Mouse (Mus musculus) frontal cortex, postnatal 36 days (tissue): ENCODE data around the gene Syn3.

Source experiments
- DNase-seq, 2 experiments: peaks; one replicate each; pipeline ENCODE4 v3.0.0; 2022; ENCODE audit warnings: low spot score in 2 of 2

Syn3 gene

DNA sequence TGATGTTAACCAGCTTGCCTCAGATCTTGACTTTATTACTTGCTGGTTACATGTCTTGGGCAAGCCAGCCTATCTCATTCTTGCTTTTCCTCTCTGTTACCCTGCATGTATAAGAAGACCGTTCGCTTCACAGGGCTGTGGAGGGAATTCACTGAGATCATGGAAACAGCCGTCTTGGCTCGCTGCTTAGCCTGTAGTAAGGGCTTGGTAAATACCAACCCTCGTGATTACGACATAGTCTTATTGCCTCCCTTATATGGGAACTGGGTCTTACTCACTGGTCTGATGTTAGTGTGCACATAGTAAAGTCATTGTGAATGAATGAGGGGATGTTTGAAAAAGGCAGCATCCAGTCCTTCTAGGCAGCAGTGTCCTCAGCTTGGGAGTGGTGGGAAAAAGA is 188.2 kb downstream of the Syn3 start:
- DNase-seq = no peak

DNA sequence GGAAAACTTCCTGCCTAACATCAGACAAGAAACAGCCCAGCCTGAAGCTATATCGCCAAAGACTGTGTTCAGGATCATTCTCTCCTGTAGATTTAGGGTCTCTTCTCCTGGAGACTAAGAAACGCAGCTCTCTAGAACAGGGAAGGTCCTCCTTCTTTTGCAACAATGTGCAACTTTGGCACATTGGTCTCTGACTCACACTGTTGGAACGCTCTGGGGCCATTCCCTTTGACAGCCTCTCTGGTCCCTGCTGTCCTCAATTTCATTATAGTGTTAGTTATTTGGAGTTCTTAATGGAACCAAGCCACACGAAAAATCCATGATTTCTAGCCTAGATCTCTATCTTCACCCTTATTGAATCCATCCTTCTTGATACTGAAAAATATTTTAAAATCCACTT is 191.5 kb downstream of the Syn3 start:
- no peak for DNase-seq

DNA sequence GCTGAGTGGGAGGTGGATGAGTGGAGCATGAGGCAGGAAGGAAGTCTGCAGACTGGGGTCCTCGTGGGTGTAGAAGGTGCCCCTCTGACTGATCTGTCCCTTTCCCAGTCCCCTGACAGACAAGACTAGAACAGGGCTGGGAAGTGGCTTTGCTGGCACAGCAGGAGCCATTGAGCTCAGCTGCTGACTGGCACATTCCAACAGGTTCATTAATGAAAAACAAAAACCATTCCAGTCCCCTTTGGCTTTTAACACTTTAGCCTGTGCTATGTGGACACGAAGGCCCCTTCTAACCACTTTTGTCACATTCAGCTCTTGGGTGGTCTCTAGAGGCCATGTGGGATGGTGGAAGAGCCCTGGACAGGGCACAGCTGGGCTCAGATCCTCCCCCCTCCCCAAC is 194.1 kb downstream of the Syn3 start:
- no peak for DNase-seq

DNA sequence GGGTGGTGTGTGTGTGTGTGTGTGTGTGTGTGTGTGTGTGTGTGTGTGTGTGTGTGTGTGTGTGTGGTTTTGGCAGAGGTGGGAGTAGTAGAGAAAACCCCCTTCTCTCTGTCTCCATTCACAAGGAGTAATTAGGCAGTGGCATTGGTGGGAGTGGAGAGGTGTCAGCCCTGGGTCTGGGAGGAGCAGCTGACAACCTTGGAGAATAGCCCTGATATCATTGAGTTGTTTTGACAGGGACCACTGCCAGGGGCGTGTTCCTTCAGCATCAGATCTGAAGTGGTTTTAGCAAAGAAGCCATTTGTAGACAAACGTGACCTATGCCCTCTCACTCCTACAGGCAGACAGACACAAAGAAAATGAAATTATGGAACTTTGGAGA is 195.2 kb downstream of the Syn3 start:
- DNase-seq = no peak

DNA sequence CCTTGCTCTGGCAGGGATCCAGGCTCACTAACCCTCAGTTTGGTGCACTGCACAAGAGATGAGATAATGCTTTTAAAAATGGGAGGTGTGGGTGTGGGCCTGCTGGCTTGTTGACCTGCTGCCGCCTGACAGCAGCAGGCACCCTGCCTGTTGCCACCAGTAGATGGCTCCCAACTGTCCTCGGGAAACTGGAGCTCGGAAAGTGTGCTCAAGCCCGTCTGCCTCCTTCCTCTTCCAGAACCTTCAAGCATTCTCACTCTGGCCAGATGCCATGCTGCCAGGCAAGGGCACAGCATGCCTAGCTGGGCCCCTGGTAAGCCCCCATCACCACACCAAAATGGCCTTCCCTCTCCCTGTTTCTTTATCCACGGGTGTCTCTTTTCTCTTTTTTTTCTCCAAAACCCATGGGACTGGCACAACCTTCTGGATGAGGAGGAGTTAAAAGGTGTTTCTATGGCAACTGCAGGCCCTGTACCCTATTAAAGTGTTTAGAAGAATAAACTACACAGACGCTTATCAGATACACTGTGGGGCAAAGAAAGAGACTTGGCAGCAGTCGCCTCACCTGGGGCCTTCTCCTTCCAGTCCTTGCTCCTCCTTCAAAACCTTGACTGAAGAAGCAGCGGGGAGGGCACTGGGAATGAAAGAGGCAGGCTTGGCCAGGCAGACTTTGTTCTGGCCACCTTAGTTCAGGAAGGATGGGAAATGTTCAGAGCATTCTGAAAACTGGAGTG is 195.8 kb downstream of the Syn3 start:
- DNase-seq = peak; percentile 71 to 74

DNA sequence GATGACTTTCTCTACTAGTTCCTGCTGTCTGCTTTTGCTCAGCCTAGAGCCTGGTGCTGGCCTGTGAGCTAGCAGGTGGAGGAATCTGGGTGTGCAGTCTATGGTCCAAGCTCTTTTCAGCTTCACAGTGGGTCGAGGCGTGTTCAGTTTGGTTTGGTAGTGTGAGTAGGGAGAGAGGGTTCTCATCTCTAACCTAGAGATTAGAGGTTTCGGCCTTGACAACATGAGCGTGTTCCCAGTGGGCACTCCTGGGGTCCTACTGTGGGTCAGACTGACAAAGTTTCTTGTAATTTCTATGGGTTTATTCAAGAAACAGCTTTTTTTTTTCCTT is 196.4 kb downstream of the Syn3 start:
- DNase-seq = no peak

DNA sequence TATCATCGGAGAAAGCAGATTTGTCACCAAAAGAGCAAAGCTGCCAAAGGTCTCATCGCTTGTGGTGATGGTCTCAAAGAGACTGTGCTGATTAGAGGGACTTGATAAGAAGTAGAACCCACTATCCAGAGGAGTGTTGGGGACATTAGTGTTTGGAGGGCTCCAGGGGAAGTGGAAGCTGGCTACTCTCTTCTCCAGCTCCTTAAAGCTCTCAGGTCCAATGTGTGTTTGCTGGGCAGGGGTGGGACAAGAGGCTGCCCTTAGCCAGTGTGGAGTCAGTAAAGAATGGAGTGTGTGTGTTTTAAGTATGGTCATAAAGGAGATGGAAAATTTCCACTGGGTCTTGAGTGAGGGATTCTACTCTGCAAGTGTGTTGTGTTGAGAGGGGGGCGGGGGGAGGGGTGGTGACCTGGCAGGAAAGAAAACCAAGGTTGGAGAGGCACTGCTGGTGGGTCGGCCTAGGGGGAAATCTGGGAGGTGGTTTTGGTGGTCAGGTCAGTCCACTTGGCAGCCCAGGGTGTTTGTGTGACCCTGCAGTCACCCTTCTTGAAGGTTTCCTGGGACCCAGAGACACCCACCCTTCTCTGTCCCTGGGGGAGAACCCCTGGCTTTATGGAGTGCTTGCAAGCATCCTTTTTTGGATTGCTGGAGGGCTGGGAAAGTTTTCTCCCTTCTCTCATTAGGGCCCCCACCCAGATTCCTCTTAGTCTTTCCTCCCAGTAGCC is 196.9 kb downstream of the Syn3 start:
- no peak for DNase-seq

DNA sequence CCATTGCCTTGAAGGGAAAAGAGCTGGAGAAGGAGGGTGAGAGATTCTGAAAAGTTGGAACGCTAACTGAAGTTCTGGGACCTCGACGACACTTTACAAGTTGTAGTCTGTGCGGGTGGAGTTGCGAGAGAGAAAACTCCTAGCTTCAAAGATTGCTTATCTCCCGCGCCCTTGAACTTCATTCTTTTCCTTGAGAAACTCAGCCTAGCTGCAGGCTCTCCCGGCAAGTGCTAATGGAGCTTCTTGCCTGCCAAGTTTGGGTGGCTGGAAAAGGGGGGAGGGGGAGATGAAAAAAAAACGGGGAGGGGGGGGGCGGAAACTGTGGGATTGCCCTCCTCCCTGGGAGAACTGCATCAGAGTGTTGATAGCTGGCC is 197.6 kb downstream of the Syn3 start:
- DNase-seq = no peak

DNA sequence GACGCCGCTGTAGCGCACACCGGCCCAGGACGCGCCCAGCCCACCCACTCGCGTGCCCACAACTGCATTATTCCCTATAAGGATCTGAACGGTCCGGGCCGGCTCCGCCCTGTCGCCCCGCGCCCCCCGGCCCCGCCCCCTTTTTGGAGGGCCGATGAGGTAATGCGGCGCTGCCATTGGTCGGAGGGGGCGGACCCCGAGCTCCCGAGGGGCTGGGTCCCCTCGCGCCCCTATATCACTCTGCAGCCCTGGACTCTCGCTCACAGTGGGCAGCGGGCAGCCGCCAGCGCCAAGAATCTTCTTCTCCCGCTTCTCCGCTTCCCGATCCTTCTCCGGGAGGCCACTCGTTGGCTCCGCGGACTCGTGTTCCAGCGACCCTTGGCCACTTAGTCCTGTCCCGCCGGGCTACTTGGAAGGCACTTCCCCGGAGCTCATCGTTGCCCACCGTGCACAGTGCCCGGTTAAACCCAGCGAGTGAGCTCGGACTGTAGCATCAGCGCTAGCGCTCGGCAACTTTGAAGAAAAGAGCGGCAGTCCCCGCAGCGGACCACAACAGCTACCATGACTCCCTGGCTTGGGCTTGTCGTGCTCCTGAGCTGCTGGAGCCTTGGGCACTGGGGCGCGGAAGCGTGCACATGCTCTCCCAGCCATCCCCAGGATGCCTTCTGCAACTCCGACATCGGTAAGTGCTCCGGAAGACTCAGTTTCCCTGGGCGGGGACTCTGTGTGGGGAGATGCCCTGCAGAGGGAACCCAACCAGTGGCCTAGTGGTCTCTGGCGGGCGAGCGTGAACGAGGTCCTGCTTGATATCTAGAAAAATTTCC is 198.2 kb downstream of the Syn3 start, which contains the start of gene Timp3:
Timp3 (plus strand) TSS at position 80 of the 824 bp plus-strand sequence.
- DNase-seq = peak; percentile 39 to 48

DNA sequence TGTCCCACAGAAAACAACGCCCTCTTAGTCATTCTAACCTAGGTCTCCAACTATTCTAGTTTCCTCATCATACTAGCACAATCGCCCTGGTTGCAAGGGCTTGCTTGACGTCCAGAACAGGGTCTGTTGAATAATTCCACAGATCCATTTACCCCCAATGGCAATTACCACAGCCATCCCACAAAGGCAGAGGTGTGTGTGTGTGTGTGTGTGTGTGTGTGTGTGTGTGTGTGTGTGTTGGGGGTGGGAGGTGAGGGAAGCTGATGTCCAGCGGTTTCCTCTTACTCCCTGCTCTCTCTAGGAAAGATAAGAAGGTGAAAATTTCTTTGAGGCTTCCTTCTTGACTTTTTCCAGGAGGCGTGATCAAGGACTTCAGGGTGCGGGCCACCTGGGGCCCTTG is 198.9 kb downstream of the Syn3 start:
- DNase-seq = no peak

DNA sequence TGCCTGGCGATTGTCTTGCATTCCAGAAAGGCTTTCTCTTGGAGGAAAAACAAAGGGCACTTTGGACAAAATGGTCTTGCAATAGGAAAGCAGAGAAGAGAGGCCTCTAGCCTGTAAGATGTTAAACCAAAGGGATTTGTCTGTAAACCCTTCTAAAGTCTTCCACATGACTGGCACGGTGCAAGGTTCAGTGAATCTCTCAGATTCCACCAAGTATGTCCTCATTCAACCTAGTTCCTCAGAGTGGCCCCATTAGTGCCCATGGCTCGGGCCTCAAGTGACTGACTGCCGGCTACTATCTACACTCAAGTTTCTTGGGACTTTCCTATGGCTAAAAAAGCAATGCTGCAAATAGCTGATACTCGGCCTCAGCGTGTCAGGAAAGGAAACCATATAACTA is 200.4 kb downstream of the Syn3 start:
- DNase-seq = no peak

DNA sequence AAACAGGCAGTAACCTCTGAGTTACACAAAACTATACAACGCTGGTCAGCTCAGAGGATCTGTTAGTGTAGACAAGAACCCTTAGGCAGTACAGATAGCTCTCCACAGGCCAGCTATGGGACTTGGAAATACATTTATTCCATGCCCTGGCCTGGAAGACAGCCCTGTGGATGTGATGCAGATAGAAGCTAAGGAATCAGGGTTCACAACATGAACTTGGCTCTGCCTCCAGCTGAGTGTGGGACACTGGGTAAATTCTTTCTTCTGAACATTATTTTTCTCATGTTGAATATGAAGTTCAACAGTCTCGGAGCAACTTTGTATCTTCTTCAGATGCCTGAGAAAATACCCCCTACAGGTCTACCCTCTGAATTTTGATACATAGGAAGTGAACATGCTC is 201.4 kb downstream of the Syn3 start:
- no peak for DNase-seq

DNA sequence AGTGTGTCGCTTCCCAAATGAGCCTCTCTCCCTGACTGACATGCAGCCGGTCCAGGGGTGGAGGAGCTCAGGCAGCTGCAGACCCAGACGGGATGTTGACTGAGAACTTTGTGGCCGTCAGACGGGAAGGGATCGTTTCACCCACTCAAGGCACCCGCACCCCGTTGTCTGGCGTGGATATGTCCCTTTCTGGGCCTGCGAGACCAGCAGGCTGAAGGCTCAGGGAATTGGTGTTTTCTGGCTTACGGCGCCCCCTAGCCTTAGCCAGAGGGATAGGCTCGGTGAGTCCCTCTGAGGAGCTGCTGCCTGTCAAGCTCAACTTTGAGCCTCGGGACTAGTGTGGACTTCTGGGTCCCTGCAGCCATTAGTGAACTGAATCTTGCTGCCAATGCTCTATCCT is 202.6 kb downstream of the Syn3 start:
- DNase-seq = peak; percentile 74 to 76

DNA sequence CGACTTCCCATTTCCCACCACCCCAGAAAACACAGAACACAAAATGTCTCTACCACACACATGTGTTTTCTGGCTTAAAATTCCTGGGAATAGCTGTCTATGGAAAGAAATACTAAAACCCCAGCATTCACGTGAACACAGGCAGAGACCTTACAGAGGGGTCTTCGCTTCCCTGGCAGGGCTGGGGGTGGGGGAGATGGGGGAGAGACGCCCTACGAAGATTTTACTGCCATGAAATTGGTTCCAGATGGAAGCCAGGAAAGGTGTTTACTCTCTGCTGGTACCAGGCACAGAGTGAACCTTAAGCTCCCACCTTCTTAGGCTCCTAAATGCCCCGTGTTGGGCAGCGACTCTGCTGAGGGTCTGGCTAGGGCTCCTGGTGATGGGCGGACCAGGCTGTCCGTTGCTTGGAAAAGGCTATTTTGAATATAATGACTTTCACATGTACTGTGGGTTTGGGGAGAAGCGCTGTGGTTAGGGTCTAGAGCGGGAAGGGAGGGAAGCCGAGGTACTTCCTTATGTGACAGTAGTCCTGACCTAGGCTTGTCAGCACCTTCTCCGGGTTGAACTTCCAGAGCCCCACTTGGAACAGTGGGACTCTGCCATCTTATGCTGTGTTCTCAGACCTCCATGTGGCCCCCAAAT is 203.1 kb downstream of the Syn3 start:
- no peak for DNase-seq

DNA sequence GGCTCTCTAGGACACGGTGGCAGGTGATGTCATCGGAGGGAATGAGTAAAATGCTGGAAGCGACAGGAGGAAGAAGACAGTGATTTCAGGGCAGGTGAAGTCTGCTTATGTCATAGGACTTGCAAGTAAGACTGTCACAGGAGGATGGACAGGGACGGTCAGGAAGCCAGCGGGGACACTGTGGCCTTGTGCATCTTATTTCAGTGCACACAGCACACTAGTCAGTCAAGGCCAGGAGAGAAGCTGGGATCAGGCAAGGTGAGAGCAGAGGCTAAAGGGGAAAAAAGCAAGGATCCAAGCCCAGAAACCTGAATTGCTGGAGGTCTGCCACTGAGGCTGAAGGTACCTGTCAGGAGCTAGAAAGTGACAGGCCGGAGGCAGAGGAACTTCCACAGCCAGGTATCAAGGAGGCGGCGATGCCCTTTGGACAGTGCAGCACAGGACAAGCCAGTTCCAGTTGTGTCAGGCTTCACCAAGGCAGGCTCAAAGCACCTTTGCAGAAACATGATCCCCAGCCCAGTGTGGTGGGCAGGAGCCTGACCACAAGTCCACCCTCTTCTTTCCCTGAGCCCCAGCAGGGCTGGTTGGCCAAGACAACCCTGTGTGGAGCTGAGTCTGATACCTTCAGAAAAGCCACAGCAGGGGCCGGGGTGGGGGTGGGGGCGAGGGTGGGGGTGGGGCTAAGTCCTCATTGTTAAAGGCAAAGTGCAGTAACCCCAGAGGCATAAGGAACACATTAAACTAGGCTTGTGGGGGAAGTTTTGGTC is 203.9 kb downstream of the Syn3 start:
- no peak for DNase-seq

DNA sequence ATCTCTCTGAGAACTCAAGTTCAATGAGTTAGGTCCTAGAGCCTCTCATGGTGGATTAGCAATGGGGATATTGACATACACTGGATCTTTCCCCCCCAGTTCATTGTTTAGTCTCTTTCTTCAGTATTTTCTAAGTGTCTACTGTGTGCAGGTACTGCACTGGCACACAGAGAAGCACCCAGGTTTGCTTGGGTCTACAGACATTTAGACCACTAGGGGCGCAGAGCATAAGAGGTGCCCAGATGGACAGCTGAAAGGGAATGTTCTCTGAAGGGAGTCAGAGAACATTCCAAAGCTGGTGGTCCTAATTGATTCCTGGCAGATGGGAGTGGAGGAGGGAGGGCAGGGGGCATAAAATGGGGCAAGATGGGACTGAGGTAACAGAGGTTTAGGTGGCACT is 204.8 kb downstream of the Syn3 start:
- no peak for DNase-seq

DNA sequence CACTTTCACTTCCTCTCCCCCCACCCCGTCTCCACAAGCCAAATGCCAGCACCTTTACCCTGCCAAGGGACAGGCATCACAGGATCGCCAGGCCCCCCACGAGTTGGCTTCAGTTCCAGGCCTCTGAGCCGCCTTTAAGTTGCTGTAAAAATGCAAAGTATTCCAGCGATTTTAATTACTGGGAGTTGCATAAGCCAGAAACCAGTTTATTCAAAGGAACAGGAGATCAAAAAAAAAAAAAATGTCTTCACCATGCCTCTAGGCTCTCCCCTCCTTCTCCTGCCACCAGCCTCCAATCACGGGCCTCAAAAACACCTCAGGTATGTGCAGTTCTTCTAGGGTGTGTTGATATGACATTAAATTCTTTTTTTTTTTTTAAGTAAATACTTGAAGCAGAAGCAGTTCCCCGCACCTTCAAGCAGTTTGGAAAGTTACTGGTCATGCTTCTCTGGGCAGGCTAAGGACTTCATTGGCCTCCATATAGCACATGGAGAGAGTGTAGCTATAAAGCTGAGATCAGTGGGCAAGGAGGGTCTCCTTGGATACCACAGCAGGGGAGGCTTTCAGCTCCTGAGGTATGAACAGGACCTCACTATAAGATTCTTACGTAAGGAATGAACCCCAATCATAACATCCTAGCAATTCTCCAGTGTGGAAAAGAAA is 208.5 kb downstream of the Syn3 start:
- no peak for DNase-seq

DNA sequence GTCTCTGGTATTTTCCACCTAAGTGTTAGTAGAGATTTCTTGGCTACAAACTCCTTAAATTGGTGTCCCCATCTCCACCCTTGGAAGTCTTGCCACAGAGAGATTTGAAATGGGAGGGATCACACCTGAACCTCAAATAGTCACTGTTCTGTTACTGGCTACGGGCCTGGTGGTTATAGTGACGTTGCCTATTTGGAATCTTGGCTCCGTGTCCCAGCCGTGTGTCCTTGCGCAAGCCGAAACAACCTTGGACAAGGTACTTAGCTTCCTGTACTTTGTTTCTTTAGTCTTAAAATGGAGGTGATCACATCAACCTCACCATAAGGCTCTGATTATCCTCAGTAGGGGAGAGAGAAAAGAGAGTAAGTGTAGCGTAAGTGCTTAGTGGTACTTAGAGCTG is 212.2 kb downstream of the Syn3 start:
- no peak for DNase-seq

DNA sequence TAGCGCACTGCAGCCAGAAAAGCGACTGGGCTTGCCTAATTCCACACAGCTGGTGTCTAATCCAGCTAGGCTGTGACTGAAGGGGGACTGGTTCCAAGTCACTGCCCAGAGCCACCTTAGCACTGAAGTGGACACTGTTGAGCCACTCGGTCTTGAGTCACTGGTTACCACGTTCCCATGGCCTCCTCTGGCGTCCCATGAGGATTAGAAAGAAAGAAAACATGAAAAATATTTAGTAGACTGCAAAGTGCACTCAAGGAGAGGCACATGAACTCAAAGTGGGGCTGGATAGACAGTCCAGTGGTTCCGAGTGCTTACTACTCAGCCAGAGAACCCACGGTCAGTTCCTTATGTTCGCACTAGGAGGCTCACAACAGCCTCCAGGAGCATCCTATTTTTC is 217.5 kb downstream of the Syn3 start:
- DNase-seq = no peak

DNA sequence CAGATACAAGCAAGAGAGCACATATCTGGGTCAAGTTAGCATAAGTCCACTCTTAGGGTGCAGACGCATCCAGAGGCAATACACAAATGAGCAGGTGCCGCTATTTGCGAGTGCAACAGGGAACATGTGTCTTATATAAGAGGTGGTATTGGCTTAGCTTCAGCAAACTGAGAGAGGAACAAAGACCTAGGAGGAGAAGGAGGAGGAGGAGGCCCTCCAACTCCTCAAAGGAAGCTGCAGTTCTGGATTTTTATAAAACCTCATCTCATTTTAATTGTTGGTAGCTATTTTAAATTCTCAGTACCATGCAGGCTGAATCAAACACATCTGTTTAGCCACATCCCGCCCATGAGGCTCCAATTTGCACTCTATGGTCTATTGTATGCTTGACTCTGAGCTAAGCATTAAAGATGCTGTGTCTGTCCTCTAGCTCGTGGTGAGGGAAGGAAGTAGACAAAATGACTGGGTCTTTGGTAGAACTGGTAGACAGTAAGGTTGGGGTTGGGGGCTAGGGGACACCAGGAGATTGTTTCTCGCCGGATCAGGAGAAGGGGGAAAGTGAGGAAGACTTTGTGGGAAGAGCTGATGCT is 219.0 kb downstream of the Syn3 start:
- DNase-seq = peak in 1 of 2 experiments; percentile 20

DNA sequence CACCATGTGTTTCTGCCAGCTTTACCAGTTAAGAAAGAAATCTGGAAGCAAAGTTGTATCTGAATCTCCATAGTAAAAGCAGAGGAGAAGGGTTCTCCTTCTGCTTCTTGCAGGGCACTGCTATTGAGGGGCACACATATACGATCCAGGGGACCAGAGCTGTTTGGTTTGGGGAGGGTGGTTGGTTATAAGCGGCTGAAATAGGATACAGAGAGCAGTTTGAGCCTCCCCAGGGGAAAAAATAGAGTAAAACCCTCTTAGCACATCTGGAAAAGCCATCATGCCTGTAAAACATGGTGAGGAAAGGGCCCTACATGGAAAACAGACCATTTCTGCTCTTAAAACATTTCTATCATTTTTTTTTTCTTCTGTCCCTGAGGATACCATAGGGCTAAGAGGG is 220.2 kb downstream of the Syn3 start:
- no peak for DNase-seq
